Mouse (Mus musculus) kidney, postnatal 14 days (tissue): Measurements from ENCODE around the gene Hmg20a.
A peak's percentile ranks its signal among the peaks of the same experiment; 100 is the strongest.

Experiments
- DNase-seq: peaks from one replicate; pipeline ENCODE4 v3.0.0; 2022; ENCODE audit warnings: mixed read lengths

Hmg20a gene

GRCm38 (mm10) chr9:56451570-56451969, 33.2 kb downstream of the Hmg20a start:
- DNase-seq, result no peak

GRCm38 (mm10) chr9:56453038-56453815, 34.8 kb downstream of the Hmg20a start:
- DNase-seq, result no peak

DNA sequence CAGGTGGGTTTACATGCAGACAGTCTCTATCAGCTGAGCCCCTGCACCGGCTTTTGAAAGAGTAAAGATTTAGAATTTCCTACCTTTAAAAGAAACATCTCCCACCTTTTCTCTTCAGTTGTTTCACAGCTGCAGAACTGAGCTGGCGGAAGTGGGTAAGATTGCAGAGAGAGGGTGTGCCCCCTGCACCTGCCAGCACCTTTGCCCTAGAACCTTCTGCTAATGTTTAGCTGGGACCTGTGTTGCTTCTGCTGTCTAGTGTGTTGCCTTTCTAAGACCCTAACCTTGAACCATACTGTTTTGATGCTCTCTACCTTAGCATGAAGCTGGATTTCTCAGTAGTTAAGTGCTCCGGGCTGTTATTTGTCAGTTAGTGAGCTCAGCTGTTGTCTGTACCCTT, 38.0 kb downstream of the Hmg20a start:
- DNase-seq, result no peak

DNA sequence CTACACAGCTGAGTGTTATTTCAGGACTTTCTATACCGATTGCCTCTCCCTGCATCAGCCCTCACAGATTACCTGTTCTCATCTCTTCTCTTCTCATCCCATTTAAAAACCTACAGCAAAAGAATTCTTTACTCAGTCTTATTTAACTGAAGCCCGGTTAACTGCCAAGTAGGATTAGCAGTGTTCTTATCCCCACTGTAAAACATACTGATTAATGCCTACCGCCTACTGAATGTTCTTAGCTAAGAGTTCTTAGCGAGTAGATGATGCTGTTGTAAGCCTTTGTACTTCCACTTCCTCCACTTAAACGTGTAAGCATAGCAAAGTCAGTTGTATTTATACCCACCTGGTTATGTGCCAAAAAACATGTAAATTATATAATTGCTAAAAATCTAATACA, 42.6 kb downstream of the Hmg20a start:
- DNase-seq, result no peak

- no peak for DNase-seq
These were observed 44.2 kb downstream of the Hmg20a start for GRCm38 (mm10) chr9:56462606-56463005.

- DNase-seq, result no peak
These were observed 44.6 kb downstream of the Hmg20a start for GRCm38 (mm10) chr9:56463046-56463445.

DNA sequence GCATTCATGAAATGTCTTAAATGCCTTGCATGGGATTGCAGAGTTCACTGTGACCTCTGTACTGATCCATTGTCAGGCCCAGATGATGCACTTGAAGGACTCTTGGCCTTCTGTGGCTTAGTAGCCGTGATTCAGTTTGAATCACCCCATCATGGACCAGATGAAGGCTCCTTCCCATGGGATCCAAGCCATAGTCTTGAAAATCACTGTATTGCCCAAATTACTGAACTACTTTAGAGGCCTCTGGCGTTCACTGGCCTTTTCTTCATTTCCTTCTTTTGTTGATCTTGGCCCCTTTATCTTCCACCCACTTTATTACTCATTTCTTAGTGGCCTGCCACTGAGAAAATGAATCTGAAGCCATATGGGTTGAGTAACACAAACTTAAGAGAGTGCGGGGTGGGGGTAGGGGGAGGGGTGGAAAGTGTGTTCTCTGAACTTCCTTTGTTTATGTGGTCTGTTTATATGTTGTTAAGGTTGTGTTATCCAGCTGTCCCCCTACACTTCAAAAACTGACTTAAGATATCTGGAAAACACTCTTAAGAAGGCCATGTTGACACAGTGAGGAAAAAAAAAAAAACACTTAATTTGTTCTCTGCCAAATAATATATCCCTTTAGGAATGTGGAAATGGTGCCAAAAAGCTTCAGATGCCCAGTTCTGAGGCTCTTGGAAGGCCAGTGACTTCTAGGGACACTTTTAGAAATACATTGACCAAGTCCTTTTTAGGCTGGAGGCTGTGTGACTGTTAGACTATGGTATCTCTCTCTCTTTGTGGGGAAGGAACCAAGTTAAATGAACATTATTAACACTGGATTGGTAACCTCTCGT, 45.5 kb downstream of the Hmg20a start:
- DNase-seq, result peak; percentile 62

- DNase-seq, result peak; percentile 55
These were observed 46.6 kb downstream of the Hmg20a start for GRCm38 (mm10) chr9:56464863-56465654.

DNA sequence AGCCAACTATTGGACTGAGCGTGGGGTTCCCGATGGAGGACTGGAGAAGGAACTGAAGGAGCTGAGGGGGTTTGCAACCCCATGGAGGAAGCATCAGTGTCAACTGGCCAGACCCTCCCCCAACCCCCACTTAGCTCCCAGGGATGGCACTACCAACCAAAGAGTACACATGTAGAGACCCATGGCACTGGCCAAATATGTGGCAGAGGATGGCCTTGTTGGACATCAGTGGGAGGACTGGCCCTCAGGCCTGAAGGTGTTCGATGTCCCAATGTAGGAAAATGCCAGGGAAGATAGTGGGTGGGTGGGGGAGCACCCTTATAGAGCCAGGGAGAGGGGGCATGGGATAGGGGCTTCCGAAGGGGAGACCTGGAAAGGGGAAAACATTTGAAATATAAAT, 47.8 kb downstream of the Hmg20a start:
- DNase-seq, result no peak

GRCm38 (mm10) chr9:56469656-56470055, 51.2 kb downstream of the Hmg20a start:
- DNase-seq, result no peak

DNA sequence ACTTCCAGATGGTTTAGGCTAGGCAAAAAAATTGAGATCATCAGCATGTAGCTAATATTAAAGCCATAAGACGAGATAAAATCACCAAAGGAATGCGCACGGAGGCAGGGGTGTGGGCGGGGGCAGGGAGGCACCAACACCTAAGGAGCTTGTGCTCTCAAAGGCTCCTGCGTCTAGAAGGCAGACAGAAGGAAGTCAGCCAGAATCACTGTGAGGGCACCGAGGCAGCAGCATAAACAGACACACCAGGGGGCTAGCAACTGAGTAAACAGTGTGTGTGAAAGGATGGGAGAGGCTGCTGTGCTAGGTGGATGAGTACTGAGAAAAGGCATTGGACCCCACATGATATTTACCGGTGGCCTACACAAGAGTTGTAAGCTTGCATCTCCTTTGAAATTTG, 51.9 kb downstream of the Hmg20a start:
- DNase-seq, result no peak

DNA sequence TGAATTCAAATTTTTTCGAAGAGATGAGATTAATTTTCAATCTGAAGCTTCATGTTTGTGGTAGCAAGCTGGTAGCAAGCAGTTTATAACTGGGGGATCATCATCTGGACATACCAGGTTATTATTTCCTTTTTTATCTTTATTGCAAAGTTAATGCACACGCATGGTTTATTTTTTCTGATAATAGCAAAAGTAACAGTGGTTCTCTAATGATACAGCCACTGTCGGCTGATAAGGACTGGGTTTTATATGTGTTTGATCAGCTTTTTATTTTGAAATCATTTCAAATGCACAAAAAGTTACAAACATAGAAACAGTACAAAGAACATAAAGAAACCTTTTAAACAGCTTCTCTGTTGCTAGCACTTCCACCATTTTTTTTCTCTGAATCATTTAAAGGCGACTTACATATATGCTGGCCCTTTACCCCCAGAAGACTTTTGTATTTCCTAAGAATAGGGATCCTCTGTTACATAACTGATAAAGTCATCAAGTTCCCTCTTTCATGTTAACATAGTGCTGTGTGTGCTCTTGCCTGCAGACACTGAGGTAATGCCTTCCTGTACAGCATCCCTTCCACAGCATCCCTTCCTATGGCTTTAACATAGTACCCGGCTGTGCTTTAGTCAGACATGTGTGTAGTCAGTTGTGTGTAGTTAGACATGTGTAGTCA, 60.7 kb downstream of the Hmg20a start:
- DNase-seq, result no peak

- DNase-seq, result no peak
These were observed 64.2 kb downstream of the Hmg20a start for GRCm38 (mm10) chr9:56482623-56483022.

DNA sequence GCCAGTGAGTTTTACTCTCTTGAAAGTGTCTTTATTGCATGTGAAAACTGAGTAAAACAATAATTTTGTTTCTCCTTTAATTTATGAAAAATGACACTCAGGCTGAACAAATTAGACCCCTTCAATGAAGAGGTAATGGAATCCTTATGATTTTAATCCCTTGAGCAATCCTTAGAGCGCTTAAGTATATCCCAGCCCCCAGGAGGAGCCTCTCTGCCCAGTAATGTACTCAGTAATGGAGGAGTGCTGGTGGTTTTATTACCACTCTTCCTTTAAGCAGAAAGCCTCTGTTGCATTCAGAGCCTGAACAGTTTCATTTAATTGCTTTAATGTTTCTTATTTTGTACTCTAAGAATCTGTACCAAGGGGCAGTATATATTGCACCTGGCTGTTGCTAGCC, 67.0 kb downstream of the Hmg20a start:
- DNase-seq, result no peak

DNA sequence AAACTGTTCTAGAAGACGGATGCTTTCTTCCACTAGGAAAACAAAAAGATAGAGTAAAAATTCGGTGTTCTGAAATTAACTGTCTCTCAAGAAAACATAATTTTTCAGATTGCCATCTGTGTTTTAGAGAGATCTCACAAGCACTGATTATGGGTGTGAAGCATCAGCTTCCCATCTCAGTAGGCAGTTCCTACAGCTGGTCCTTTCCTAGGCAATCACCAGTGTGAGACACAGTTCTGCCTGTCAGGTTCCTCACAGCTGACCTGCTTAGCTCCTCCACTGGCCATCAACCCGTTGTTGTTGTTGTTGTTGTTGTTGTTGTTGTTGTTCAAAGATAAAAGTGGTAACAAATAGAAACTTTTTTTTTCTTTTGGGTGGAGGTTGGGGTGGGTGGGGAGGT, 67.7 kb downstream of the Hmg20a start:
- DNase-seq, result no peak

GRCm38 (mm10) chr9:56487651-56488050, 69.2 kb downstream of the Hmg20a start:
- DNase-seq, result no peak

GRCm38 (mm10) chr9:56492391-56492790, 74.0 kb downstream of the Hmg20a start:
- no peak for DNase-seq

DNA sequence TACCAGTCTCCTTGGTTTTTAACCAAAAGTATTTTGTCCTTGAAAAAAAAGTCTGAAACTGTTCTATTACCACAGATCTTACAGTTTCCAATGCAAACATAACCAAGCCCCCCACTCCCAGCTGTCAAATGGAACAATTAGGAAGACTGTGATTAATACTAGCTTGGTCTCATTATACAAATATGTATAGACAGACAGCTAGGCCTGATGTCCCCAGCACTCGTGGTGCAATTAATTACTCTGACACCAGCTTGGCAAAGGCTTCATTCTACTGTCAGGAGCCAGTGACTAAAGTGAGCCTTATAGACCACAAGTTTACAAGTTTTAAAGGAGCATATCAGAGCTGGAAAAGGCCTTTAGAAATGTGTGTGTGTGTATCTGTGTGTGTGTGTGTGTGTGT, 74.5 kb downstream of the Hmg20a start:
- no peak for DNase-seq

- DNase-seq, result no peak
These were observed 76.7 kb downstream of the Hmg20a start for GRCm38 (mm10) chr9:56495088-56495487.

DNA sequence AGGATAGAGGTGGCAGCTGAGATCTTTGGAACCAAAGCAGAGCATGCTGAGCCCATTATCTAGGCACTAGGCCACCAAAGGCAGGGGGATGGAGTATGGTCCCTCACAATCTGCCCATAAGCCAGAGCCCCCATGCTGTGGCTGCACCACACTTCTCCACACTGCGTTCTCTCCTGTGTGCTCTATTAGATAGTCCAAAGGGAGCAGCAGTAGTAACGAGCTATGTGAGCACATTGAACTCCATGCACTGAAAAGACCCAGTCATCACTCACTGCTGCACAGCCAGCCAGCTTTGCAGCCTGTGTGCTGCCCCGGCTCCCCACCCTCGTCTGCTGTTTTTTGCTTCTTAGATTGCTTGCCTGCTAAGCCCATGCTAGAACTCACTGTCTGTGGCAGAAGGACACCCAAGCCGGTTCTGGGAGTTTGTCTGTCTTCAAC, 77.4 kb downstream of the Hmg20a start:
- no peak for DNase-seq

DNA sequence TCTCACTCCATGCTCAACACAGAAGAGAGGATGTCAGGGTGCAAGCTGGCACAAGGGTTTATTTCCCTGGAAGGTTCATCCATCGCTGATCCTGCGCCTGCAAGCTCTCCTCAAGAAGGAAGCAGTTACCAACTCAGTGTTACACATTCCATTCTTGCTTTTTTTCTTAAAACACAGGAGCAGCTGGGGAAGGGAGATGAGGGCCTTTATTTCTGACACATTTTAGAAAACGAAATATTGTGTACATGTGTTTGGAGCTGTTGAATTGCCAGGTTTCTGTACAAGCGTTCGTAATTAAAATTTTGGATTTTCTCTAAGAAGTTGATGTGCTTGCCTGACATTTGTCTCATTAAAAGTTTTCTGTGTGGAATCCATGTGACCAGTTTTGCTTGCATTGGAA, 78.2 kb downstream of the Hmg20a start:
- DNase-seq, result no peak

DNA sequence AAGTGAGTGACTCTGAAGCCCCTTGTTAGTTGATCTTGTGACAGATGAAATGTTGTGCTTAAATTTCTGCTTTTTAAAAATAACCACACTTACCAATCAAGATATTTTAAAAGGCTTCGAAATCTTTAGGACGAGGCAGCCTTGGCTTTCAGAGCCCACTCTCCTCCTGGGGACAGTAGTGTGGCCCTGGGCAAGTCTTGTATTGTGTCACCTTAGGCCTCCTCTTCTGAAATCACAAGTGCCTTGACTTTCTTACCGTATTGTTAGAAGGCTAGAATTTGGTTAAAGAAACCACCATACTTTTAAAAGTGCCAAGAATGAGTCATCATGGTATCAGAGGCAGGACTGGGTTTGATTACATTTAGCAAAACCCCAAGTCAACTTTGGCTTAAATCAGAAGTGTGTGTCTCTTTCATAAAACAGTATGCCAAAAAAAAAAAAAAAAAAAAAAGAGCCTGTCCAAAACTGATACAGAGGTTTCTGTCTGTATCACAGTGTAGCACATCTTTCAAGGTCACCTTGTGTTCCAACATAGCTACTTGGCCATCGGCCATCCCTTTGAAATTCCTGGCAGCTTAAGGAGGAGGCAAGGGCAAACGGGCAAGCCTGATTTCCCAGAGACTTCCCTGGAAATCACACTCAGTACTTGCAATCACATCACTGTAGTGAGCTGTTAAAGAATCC, 78.9 kb downstream of the Hmg20a start:
- DNase-seq, result peak; percentile 87
